Mouse (Mus musculus): ENCODE data around the gene Zbtb39.

Gene Zbtb39

GRCm38 (mm10) chr10:127739083-127739660, at the start of gene Zbtb39:
Gene Zbtb39 (plus strand): TSS chr10:127739538.
- DNase-seq, result peak; percentile 72

GRCm38 (mm10) chr10:127691053-127691452, 48.3 kb upstream of the Zbtb39 start:
- no peak for DNase-seq

DNA sequence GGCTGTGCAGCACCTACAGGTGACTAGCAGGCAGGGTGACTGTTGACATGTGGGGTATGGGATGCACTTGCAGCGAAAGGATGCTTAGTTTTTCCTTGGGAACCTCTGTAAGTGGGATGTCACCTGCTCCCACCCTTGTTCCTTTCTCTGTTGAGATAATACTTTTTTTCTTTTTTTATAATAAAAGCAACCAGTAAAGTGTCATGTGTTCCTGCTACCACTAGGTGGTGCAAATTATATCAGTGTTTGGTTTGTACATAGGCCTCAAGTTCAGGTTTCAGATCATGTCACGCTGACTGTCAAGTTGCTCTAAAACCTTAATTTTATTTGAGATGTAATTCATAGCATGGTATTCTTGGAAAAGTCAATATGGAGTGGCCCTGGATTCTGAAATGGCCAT, 44.7 kb upstream of the Zbtb39 start:
- no peak for DNase-seq

DNA sequence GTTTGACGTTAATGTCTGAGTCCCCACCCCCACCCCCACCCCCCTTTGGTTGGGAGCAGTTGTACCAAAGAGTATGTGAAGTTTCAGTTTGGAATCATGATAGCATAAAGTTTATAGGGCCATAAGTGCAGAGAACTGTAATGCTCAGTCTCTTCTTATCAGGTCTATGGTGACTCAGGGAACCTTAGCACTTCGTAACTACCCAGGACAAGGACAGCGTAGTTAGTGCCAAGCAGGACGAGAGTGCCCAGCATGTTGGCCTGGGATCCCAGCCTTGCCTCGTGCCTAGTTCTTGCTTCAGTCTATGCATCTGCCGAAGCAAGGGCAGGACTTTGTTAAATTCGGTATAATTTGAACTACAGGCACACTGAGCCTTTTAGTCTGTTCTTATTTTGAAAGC, 43.6 kb upstream of the Zbtb39 start:
- no peak for DNase-seq

DNA sequence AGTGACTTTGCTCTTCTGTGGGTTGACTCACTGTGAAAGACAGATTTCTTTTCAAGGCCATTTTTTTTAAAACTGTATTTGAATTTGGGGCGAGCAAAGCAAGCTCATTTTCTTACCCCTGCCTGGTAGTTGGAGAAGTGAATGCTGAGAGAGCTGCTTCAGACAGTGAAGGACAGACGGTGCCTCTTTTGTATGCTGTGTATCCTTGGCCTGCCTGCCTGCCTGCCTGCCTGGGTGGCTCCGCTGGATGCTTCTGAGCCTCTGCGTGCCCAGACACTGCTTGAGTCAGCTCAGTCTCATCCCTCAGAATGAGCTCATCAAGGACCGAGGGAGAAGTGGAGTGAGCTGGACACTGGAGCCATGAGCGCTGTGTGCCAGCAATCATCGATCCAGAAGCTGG, 40.4 kb upstream of the Zbtb39 start:
- DNase-seq, result no peak

DNA sequence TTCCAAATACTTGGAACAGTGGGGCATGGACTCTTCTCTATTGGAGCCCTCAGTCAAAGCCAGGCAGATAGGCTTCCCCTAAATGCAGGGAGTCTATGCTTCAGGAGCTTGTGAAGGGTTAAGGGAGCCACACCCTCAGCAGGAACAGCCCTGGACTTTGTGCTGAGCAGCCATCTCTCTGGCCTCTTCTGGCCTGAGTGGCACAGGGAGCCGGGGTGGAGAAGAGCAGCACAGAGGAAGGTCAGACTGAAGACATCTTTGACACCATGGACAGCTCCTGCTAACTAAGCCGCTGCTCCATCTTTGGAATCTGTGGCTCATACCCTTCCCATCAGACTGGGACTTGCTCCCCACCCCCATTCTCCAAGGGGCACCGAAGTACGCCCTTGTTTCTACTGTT, 36.0 kb upstream of the Zbtb39 start:
- no peak for DNase-seq

- no peak for DNase-seq
Observed at GRCm38 (mm10) chr10:127704293-127704692, 35.0 kb upstream of the Zbtb39 start.

- no peak for DNase-seq
Observed at GRCm38 (mm10) chr10:127704766-127705220, 34.5 kb upstream of the Zbtb39 start, which contains the start of gene Myo1a. Gene Myo1a (plus strand): TSS chr10:127705170.

DNA sequence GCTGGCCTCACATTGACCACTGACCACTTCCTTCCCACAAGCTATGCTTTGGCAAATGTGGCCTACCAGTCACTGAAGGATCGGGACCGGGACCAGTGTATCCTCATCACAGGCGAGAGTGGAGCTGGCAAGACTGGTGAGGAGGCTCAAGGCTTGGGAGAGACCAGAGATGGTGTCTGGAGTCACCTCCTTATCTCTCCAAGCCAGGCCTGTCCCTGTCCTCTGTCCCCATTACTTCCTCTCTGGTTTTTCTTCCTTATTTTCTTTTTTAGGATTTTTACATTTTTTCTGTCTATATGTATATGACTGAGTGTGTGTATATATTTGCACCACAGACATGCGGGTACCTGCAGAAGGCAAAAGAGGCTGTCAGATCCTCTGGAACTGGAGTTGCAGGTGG, 33.6 kb upstream of the Zbtb39 start:
- no peak for DNase-seq

DNA sequence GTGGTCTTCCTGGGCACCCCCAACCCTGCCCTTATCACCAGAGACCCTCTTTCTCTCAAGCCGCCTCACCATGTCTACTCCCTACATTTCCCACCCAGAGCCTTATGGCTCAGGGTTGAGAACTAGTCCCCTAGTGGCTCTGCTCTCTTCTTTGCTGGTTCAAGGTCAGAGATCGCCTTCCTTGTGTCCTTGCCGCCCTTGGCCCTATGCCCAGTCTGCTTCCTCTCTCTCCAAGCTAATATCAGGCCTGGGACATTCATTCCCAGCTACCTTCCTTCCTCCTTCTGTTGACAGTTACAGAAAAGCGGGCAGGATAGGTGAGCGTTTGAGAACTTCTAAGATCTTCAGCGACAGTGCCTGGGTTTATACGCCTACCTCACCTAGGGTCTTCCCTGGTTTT, 31.6 kb upstream of the Zbtb39 start:
- no peak for DNase-seq

- DNase-seq, result no peak
Observed at GRCm38 (mm10) chr10:127708850-127709370, 30.4 kb upstream of the Zbtb39 start.

- no peak for DNase-seq
Observed at GRCm38 (mm10) chr10:127710331-127710730, 29.0 kb upstream of the Zbtb39 start.

- DNase-seq, result no peak
Observed at GRCm38 (mm10) chr10:127712736-127713135, 26.6 kb upstream of the Zbtb39 start.

DNA sequence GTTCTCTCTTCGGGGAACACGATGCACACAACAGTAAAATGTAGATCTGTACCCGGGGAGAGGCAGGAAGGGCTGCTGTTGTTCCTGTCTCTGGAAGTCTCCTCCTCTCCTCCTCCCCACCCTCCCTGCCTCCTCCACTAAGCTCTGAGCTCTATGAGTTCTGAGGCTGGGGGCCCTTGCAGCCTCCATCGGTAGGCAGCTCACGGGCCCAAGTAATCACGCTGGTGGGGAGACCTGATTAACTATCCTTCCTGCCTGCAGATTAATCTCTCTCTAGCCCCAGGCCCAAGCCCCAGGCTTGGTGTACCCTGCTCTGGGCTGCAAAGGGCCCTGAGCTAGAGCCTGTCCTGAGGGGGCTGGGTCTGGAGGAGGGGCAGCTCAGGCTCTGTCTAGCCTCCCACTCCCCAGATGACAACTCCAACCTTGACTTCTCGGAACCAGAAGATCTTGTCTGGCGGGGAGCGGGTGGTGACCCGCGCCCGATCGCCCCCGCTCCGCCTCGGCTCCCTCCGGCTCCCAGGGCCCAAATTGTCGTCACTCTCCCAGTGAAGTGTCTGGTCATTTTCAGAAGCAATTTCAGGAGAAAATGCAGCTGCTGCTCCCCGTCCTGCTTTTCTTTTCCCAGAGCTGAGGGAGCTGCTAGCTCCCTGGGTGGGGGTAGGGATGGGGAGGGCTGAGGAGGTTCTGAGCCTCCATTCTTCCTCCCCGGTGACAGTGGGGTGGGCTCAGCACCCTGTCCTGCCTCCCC, 17.5 kb upstream of the Zbtb39 start:
- DNase-seq, result no peak

GRCm38 (mm10) chr10:127724178-127724577, 15.2 kb upstream of the Zbtb39 start, which contains the start of gene Tac2:
Gene Tac2 (plus strand): TSS chr10:127724478.
- DNase-seq, result no peak

- no peak for DNase-seq
Observed at GRCm38 (mm10) chr10:127725136-127725535, 14.2 kb upstream of the Zbtb39 start.

DNA sequence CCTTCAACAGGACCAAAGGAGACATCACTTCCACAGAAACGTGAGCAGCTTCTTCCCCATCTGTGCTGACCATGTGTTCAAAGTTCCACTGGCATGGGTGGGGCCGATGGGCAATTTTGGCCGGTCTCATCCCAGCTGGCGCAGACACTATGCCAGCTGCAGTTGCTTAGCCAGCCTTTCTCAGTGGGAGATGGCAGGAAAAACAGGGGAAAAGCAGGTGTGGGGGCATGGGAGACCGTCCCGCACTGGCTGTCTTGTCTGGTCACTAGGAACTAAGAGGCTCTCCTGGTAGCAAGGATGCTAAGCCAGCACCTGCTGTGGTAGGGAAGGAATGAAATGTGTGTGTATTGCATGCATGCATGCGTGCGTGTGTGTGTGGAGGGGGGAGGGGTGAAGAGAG, 10.9 kb upstream of the Zbtb39 start:
- no peak for DNase-seq

DNA sequence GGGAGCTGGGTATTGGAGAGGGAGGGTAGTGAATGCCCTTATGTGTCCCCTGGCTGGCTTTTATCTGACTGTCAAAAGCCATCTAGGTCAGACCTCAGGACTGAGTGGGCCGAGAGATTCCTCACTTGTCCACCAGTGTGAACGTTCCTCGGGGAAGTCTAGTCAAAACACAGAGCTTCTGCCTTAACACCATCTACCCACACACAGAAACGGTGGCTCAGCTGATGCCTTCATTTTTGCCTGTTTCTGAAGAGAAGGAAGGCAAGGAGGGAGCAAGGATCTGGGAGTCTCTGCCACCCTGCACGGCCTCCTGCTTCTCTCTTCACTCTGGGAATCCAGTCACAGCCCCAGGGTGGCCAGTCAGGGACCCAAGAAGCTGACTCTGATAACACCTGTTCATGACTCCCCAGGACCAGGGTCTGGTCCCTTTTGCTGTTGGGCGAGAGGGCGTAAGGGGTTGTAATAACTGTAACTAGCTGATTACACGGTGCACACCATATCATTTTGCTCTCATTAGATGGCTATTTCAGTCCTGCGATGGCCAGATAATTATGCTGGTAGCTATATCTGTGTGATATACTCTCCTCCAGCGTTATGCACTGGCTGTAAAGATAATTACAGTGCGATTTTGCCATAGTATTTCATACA, 8.9 kb upstream of the Zbtb39 start:
- DNase-seq, result no peak

- DNase-seq, result no peak
Observed at GRCm38 (mm10) chr10:127730933-127731310, 8.4 kb upstream of the Zbtb39 start.

DNA sequence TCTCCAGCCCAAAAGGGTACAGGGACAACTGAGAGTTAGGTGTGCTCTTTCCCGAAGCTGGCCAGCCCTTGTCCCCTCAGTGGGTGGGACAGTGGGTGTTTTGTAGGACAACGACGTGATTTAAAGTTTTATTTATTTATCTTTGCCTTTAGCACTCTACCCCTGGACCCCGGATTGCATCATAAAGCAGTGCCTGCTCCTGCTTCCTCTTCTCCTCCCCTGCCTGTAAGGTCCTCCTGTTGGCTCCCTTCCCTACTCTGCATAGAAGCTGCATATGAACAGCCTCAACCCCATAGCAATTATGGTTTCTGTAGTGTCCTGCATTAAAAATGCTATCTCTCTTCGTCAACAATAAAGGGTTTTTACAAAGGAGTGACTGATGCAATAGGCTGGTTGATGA, 7.9 kb upstream of the Zbtb39 start:
- no peak for DNase-seq

GRCm38 (mm10) chr10:127734434-127734833, 4.9 kb upstream of the Zbtb39 start:
- DNase-seq, result no peak

DNA sequence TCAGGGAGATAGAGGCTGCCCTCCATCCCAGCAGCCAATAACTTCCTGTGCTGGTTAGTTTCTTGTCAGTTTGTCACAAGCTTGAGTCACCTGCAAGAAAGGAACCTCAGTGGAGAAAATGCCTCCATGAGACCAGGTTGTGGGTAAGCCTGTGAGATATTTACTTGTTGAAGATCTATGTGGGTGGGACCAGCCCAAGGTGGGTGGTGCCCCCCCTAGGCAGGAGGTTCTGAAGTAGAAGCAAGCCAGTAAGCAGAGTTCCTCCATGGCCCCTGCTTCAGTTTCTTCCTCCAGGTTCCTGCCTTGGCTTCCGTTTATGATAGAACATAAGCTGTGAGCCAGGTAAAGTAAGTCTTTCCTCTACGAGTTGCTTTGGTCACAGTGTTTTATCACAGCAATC, 3.1 kb upstream of the Zbtb39 start:
- no peak for DNase-seq

GRCm38 (mm10) chr10:127736916-127737315, 2.4 kb upstream of the Zbtb39 start:
- DNase-seq, result no peak

DNA sequence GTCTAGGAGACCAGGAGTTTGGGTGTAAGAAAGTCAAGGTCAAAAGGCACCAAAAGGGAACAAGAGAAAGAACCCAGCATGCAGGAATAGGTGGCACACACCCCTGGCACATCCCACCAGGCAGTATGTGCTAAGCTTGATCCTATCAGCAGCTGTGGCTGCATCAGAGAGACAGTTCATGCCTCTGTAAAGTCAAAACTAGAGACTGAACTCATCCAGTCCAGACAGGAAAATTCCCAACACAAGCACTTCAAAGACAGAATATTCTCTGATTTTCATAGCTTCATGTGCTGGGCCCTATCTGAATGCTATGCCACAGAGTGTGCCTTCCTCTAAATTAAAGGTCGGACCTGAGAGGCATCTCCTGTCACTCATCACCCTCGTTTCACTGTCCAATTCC, 1.8 kb upstream of the Zbtb39 start:
- no peak for DNase-seq
